Mouse (Mus musculus) cortical plate, adult 2 months (tissue): ENCODE results near the gene Bbs9.

Experiments used
- CTCF ChIP-seq: fragments of 200-500 bp; IDR thresholded peaks from 2 replicates; pipeline ENCODE4 v1.5.1; 2011; ENCODE audit warnings: mild to moderate bottlenecking, control low read depth, low read length; ENCODE audit not compliant: insufficient read depth; ENCODE audit errors: extremely low read depth
- POLR2A ChIP-seq: fragments of 200-500 bp; IDR thresholded peaks from 2 replicates; pipeline ENCODE4 v1.6.1; 2011; ENCODE audit warnings: mild to moderate bottlenecking, low read length, control low read depth; ENCODE audit not compliant: insufficient read depth; ENCODE audit errors: extremely low read depth

DNA sequence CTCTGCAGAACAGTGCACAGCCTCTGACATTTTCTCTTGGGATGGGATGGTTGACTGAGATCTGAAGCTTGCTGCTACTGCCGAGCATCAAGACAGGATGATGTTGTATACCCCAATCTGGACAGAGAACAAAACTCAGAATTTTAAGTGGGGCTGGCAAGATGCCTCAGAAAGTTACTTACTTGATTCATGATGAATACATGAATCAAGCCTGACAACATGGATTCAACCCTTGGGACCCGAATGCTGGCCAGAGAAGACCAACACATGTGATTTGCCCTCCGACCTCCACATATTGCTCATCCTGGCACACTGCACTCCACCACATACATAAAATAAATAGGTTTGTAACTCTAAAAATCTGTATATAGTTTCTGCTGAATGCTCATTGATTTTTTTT is 403.8 kb downstream of the Bbs9 start:
- TF ChIP-seq CTCF (no peak), POLR2A (no peak)
